Mouse (Mus musculus): ENCODE results near the gene Prss53.
"Not testable (repeated sequence)": the region's sequence is repeated elsewhere in the genome, so short reads cannot be mapped to it uniquely, and the experiment has no call there.

The Prss53 gene

DNA sequence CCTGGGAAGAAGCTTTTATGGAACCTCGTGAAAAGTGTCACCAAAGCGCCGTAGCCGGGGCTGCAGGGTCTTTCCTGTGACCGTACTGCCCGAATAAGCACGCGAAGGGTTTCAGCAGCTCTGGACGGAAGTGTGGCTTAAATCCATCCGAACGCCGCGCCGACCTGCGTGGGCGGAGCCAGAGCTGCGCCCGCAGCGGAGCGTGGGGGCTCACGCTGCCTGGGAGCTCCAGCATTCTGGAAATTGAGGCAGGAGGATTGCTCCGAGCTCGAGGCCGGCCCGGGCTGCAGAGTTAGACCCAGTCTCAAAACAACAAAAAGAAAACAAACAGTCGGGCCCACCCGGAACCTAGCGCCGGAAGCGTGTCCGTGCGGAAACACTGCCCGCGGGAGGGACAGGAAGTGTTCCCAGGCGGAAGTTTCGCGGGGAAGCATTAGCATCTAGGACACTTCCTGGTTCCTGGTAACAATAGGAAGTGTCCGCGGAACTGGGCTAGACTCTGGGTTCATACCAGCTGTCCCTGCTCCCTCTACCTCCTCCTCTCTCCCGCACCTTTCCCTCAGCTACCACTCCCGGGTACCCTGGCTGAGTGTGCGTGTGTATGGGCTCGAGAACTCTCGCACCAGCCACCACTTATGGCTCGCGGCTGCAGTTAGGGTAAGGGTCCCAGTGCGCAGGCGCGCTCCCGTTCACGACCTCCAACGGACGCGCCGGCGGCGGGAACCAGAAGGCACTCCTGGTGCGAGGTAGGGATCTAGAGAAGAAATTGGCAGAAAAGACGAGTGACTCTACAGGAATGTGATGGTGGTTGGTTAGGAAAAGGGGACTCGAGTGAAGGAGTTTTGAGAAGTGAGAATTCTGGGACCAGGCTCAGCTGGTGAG, 14.1 kb downstream of the Prss53 start, which contains the start of gene Zfp668:
TSS of gene Zfp668 (minus strand) at position 362 of the 882 bp plus-strand sequence.
- CTCF ChIA-PET, result interaction anchor here (0.6 kb wide), 1 partner anchor 1213 kb away, joined by 3 read pairs; no protein-coding TSS in a partner anchor

- CTCF ChIA-PET, result interaction anchor here (0.6 kb wide), 2 partner anchors 47 to 1212 kb away, joined by 3 to 4 read pairs; no protein-coding TSS in a partner anchor
Observed at GRCm38 (mm10) chr7:127876041-127876466, 14.7 kb downstream of the Prss53 start, which contains the start of gene Zfp646. Gene Zfp646, plus strand, starts transcription at chr7:127876221.

GRCm38 (mm10) chr7:127875627-127876001, 15.2 kb downstream of the Prss53 start:
- CTCF ChIA-PET, result interaction anchor here (0.5 to 0.7 kb wide), 4 partner anchors 47 to 578 kb away, joined by 3 to 4 read pairs (median 3); no protein-coding TSS in a partner anchor

- CTCF ChIA-PET, result interaction anchor here (0.5 to 1.0 kb wide), 6 partner anchors 42 to 577 kb away, joined by 3 to 4 read pairs (median 3); no protein-coding TSS in a partner anchor
Observed at GRCm38 (mm10) chr7:127874812-127875626, 15.8 kb downstream of the Prss53 start.

GRCm38 (mm10) chr7:127870136-127870821, 20.5 kb downstream of the Prss53 start:
- CTCF ChIA-PET, result interaction anchor here (0.5 to 0.6 kb wide), 2 partner anchors 16 to 1117 kb away, joined by 3 to 5 read pairs; no protein-coding TSS in a partner anchor

GRCm38 (mm10) chr7:127869149-127869810, 21.5 kb downstream of the Prss53 start:
- CTCF ChIA-PET, result interaction anchor here (0.5 kb wide), 1 partner anchor 187 kb away, joined by 6 read pairs; no protein-coding TSS in a partner anchor

- CTCF ChIA-PET, result no interaction called here
Observed at GRCm38 (mm10) chr7:127867641-127868040, 23.1 kb downstream of the Prss53 start.

DNA sequence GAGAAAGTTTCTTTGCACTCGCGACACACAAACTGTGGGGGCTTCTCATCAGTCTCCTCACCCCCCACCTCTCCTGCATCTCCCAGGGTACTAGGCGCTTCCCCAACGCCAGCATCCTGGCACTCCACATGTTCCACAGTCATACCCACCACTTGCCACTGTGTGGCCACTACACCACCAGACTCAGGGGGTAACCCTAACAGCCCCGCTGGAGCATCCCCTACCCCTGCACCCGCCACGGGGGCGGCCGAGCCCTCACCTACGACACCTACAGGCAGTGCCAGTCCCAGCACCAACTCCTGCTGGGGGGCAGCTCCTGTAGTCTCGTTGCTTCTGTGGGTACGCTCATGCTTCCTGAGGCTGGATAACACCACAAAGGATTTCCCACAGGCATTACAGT, 24.3 kb downstream of the Prss53 start:
- CTCF ChIA-PET, result interaction anchor here (0.6 kb wide), 1 partner anchor 101 kb away, joined by 7 read pairs; no protein-coding TSS in a partner anchor

- CTCF ChIA-PET, result interaction anchor here (1.0 kb wide), 1 partner anchor 564 kb away, joined by 5 read pairs; no protein-coding TSS in a partner anchor
Observed at GRCm38 (mm10) chr7:127858258-127858657, 32.5 kb downstream of the Prss53 start.

DNA sequence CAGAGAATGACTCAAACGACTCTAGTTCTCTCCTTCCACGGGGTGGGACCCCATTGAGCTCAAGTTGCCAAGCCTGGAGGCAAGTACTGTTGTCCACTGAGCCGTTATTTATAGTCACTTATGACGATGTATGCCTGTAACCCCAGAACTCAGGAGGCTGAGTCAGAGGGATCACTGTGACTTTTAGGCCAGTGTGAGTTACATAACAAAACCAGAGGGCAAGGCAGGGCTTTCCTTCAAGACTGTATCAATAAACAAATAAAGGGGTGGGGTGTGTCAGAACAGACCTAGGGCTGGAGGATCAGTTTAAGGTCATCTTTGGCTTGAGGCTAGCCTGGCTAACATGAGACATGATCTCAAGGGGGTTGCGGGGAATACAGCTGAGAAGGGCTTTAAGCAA, 39.9 kb downstream of the Prss53 start:
- CTCF ChIA-PET, result no interaction called here

GRCm38 (mm10) chr7:127849973-127850875, 40.5 kb downstream of the Prss53 start:
- CTCF ChIA-PET, result no interaction called here

- CTCF ChIA-PET, result no interaction called here
Observed at GRCm38 (mm10) chr7:127842001-127842718, 48.6 kb downstream of the Prss53 start.

DNA sequence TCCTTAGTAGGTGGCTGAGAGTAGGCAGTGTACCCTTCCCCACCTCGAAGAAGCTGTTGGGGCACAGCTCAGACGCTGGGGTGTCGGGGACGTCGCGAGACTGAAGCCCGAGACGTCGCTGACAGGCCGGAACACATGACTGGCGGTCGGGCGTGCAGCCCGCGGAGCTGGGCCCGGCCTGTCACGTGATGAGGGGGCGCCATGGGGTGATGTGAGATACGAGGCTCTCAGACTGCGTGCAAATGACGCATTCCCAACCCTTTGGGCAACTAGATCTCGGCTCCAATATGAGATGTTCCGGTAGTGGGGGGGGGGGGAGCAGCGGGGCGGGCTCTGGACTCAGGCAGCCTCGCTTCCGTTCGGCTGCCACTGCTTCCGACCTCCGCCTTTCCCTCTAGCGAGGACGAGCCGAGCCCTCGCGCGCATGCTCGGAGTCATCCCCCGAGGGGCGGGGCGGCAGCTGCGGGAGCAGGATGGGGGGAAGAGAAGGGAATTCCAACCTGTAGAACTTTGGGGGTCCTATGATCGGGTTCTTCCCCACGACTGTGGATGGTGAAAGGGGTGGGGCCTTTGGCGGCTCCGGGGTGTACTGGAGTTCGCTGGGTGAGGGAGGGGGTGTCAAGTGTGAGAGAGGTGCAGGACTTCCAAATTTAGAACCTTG, 49.3 kb downstream of the Prss53 start:
- CTCF ChIA-PET, result no interaction called here

GRCm38 (mm10) chr7:127840886-127841285, 49.9 kb downstream of the Prss53 start:
- CTCF ChIA-PET, result interaction anchor here (0.5 to 0.6 kb wide), 2 partner anchors 21 to 221 kb away, joined by 3 to 13 read pairs; no protein-coding TSS in a partner anchor

DNA sequence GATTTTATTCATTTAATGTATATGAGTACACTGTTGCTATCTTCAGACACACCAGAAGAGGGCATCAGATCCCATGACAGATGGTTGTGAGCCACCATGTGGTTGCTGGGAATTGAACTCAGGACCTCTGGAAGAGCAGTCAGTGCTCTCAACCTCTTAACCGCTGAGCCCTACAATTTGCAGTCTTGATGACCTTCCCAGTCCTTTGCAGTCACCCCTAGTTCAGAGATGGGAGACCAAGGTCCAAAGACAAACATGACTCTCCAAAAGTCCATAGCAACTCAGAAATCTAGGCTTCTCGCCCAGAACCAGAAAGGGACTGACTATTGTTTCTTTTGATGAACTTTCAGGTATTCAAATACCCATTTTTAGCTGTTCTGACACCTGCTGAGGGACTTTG, 50.7 kb downstream of the Prss53 start:
- CTCF ChIA-PET, result interaction anchor here (0.7 kb wide), 1 partner anchor 39 kb away, joined by 8 read pairs; the partner anchor contains the start of gene Hsd3b7

- CTCF ChIA-PET, result not testable (repeated sequence)
Observed at GRCm38 (mm10) chr7:127837878-127838277, 52.9 kb downstream of the Prss53 start.

DNA sequence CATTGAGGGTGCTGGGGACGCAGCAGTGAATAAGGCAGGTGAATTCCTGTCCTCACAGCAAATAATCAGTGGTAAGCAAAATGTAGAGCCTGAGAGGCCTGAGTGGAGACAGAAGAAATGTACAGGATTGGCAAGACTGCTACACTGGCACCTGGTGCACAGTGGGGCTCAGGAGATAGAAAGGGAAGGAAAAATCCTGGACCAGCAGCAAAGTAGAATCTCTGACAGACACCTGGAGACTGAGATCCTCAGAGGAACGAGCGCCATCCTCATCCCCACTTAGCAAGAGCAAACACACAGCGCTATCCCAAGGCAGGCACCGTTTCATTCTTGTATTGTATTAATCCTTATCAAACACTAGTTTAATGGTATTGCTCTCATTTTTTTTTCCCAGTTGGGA, 53.3 kb downstream of the Prss53 start:
- CTCF ChIA-PET, result no interaction called here
